Mouse (Mus musculus) heart, embryonic 14.5 days (tissue): ENCODE data around the gene Phlpp1. TPM values are rescaled to one million over a fixed set of nuclear protein-coding genes. Genes with fewer than 3 reads are reported as not detected.

Experiments used
- ATAC-seq: fragments of 200-750 bp; cut with Nextera tagmentation; 2 replicates; pipeline ENCODE4 v1.8.0; 2017; ENCODE audit warnings: low read depth, moderate TSS enrichment; ENCODE audit not compliant: insufficient number of reproducible peaks, insufficient read depth, low FRiP score
- H3K27ac ChIP-seq, 2 experiments: fragments of 200-500 bp in 1 of 2; fragments of 300-500 bp in 1 of 2; sonication (generic) in 1 of 2; replicated peaks in 1 of 2; 2 replicates each; pipeline ENCODE4 v1.5.1; 2012 to 2014; ENCODE audit warnings: low read depth in 2 of 2, low read length in 2 of 2, control low read depth in 1 of 2, mild to moderate bottlenecking in 1 of 2, mixed read lengths in 1 of 2; ENCODE audit not compliant: control insufficient read depth in 1 of 2, insufficient read depth in 1 of 2
- H3K27me3 ChIP-seq: fragments of 300-500 bp; sonication (generic); 2 replicates; pipeline ENCODE4 v1.6.1; 2014; ENCODE audit warnings: mild to moderate bottlenecking, low read length, control low read depth; ENCODE audit not compliant: control insufficient read depth, insufficient read depth
- H3K36me3 ChIP-seq: fragments of 300-500 bp; sonication (generic); 2 replicates; pipeline ENCODE4 v1.6.1; 2014; ENCODE audit warnings: mild to moderate bottlenecking, control low read depth, low read length, mixed read lengths; ENCODE audit not compliant: control insufficient read depth, insufficient read depth
- H3K4me1 ChIP-seq, 2 experiments: fragments of 200-500 bp in 1 of 2; fragments of 300-500 bp in 1 of 2; sonication (generic) in 1 of 2; 2 replicates each; pipeline ENCODE4 v1.6.1; 2012 to 2014; ENCODE audit warnings: low read length in 2 of 2, control low read depth in 1 of 2, mixed read lengths in 1 of 2; ENCODE audit not compliant: control insufficient read depth in 2 of 2, insufficient read depth in 2 of 2
- H3K4me2 ChIP-seq: fragments of 300-500 bp; sonication (generic); 2 replicates; pipeline ENCODE4 v1.6.1; 2014; ENCODE audit warnings: mild to moderate bottlenecking, low read length
- H3K4me3 ChIP-seq, 2 experiments: fragments of 200-500 bp in 1 of 2; fragments of 300-500 bp in 1 of 2; sonication (generic) in 1 of 2; 2 replicates each; pipeline ENCODE4 v1.5.1; 2012 to 2014; ENCODE audit warnings: low read length in 2 of 2, mild to moderate bottlenecking in 2 of 2, control low read depth in 1 of 2, low read depth in 1 of 2, moderate library complexity in 1 of 2; ENCODE audit not compliant: control insufficient read depth in 1 of 2, insufficient read depth in 1 of 2
- H3K9ac ChIP-seq: fragments of 300-500 bp; sonication (generic); 2 replicates; pipeline ENCODE4 v1.6.1; 2014; ENCODE audit warnings: mild to moderate bottlenecking, low read length
- H3K9me3 ChIP-seq: fragments of 300-500 bp; sonication (generic); 2 replicates; pipeline ENCODE4 v1.6.1; 2016; ENCODE audit warnings: low read length, control low read depth; ENCODE audit not compliant: control insufficient read depth
- WGBS: fragments of 180-500 bp; shearing (Covaris S2); extraction: QIAGEN DNeasy Blood & Tissue Kit; methylation state at CpG from one replicate; pipeline ENCODE4 v1.1.7; 2014; 5-methylcytosine and 5-hydroxymethylcytosine counted together
- polyA plus RNA-seq: library from polyadenylated mRNA; unstranded; fragments of >200 nt; fragmentation: Nextera tagmentation; extraction: Ambion mirVana; gene quantifications from 2 replicates; pipeline ENCODE4 v1.2.1, GENCODE M21; 2014

Phlpp1 gene
- polyA plus RNA-seq, 1 experiment from 2014 or later, result 6.7 TPM

- H3K27ac ChIP-seq, result no peak overlapping the region
- ATAC-seq, result no peak
- no peak overlapping the region for H3K4me2 ChIP-seq
- no peak overlapping the region for H3K4me3 ChIP-seq
- no peak overlapping the region for H3K9ac ChIP-seq
- H3K27me3 ChIP-seq, result no peaks in the 10 kb centered on the region
- 80% methylated on average over 4 of the region's 4 CpGs for WGBS
- H3K9me3 ChIP-seq, result no peaks in the 10 kb centered on the region
- peaks cover 9% of the 10 kb centered on the region; the same call in 1 of the 2 replicates for H3K36me3 ChIP-seq
- peaks cover 2 to 22% of the 10 kb centered on the region in 2 experiments; a peak in 2 of 4 replicates for H3K4me1 ChIP-seq
These were observed 142.9 kb downstream of the Phlpp1 start for GRCm38 (mm10) chr1:106314476-106314875.

GRCm38 (mm10) chr1:106316641-106317304 is 145.2 kb downstream of the Phlpp1 start:
- Histone ChIP-seq H3K27ac (peak overlapping the region; percentile 21 to 42; a peak in 2 of 4 replicates), H3K36me3 (peaks cover 10% of the 10 kb centered on the region; the same call in 1 of the 2 replicates), H3K4me1 (peaks cover 2 to 19% of the 10 kb centered on the region in 2 experiments; a peak in 2 of 4 replicates), H3K4me3 (no peak overlapping the region), H3K27me3 (no peaks in the 10 kb centered on the region), H3K4me2 (no peak overlapping the region), H3K9ac (no peak overlapping the region), H3K9me3 (no peaks in the 10 kb centered on the region)
- no peak for ATAC-seq
- 68% methylated on average over 4 of the region's 4 CpGs for WGBS

- H3K27ac ChIP-seq, result no peak overlapping the region
- peaks cover 10% of the 10 kb centered on the region; the same call in 1 of the 2 replicates for H3K36me3 ChIP-seq
- H3K9ac ChIP-seq, result no peak overlapping the region
- no peaks in the 10 kb centered on the region for H3K27me3 ChIP-seq
- H3K4me2 ChIP-seq, result no peak overlapping the region
- peaks cover 2 to 19% of the 10 kb centered on the region in 2 experiments; a peak in 2 of 4 replicates for H3K4me1 ChIP-seq
- no peak for ATAC-seq
- 73% methylated on average over 5 of the region's 5 CpGs for WGBS
- no peaks in the 10 kb centered on the region for H3K9me3 ChIP-seq
- H3K4me3 ChIP-seq, result no peak overlapping the region
These were observed 146.8 kb downstream of the Phlpp1 start for GRCm38 (mm10) chr1:106318341-106318740.

GRCm38 (mm10) chr1:106320583-106320982 is 149.0 kb downstream of the Phlpp1 start:
- Histone ChIP-seq H3K4me1 (peaks cover 2 to 19% of the 10 kb centered on the region in 2 experiments; a peak in 2 of 4 replicates), H3K9ac (no peak overlapping the region), H3K9me3 (no peaks in the 10 kb centered on the region), H3K4me2 (no peak overlapping the region), H3K4me3 (no peak overlapping the region), H3K36me3 (peaks cover 10% of the 10 kb centered on the region; the same call in 1 of the 2 replicates), H3K27ac (no peak overlapping the region), H3K27me3 (no peaks in the 10 kb centered on the region)
- 90% methylated on average over 1 of the region's 1 CpGs for WGBS
- no peak for ATAC-seq

- 94% methylated on average over 8 of the region's 8 CpGs for WGBS
- Histone ChIP-seq H3K9me3 (no peaks in the 10 kb centered on the region), H3K36me3 (peaks cover 10% of the 10 kb centered on the region; the same call in 1 of the 2 replicates), H3K27me3 (no peaks in the 10 kb centered on the region), H3K4me1 (peaks cover 2 to 12% of the 10 kb centered on the region in 2 experiments; a peak in 2 of 4 replicates), H3K4me3 (no peak overlapping the region), H3K9ac (no peak overlapping the region), H3K4me2 (no peak overlapping the region), H3K27ac (no peak overlapping the region)
- ATAC-seq, result no peak
These were observed 150.0 kb downstream of the Phlpp1 start for GRCm38 (mm10) chr1:106321432-106322126.

GRCm38 (mm10) chr1:106326691-106327090 is 155.1 kb downstream of the Phlpp1 start:
- Histone ChIP-seq H3K9ac (no peak overlapping the region), H3K4me3 (no peak overlapping the region), H3K36me3 (no peaks in the 10 kb centered on the region), H3K9me3 (no peaks in the 10 kb centered on the region), H3K4me2 (no peak overlapping the region), H3K4me1 (peaks cover 0 to 5% of the 10 kb centered on the region in 2 experiments; a peak in 1 of 4 replicates), H3K27ac (no peak overlapping the region), H3K27me3 (no peaks in the 10 kb centered on the region)
- no peak for ATAC-seq
- 65% methylated on average over 2 of the region's 2 CpGs for WGBS

GRCm38 (mm10) chr1:106342100-106342499 is 170.5 kb downstream of the Phlpp1 start:
- ATAC-seq, result no peak
- peaks cover 0 to 2% of the 10 kb centered on the region in 2 experiments; a peak in 2 of 4 replicates for H3K4me1 ChIP-seq
- H3K27me3 ChIP-seq, result no peaks in the 10 kb centered on the region
- H3K9ac ChIP-seq, result no peak overlapping the region
- H3K36me3 ChIP-seq, result peaks cover 41% of the 10 kb centered on the region
- WGBS, result 56% methylated on average over 3 of the region's 3 CpGs
- no peaks in the 10 kb centered on the region for H3K9me3 ChIP-seq
- H3K4me3 ChIP-seq, result no peak overlapping the region
- no peak overlapping the region for H3K4me2 ChIP-seq
- H3K27ac ChIP-seq, result no peak overlapping the region
